Mouse (Mus musculus) MEL (cell line): ENCODE measurements around the gene Timeless. TPM values are rescaled to one million over a fixed set of nuclear protein-coding genes. Genes with fewer than 3 reads are reported as not detected.

Experiments used
- DNase-seq: peaks from one replicate; pipeline ENCODE4 v3.0.0; 2011; ENCODE audit warnings: low read depth, low spot score
- H3K27ac ChIP-seq: 2 replicates; pipeline ENCODE4 v1.5.1; 2012; ENCODE audit warnings: low read depth, mild to moderate bottlenecking, control low read depth, low read length, moderate library complexity; ENCODE audit not compliant: control insufficient read depth
- H3K27me3 ChIP-seq, 2 experiments: fragments of 150-350 bp in 1 of 2; sonication (generic) in 1 of 2; 2 replicates each; pipeline ENCODE4 v1.6.1; 2012; ENCODE audit warnings: low read length in 2 of 2, mild to moderate bottlenecking in 2 of 2, improper control_type of control experiment in 1 of 2, moderate library complexity in 1 of 2; ENCODE audit not compliant: insufficient read depth in 2 of 2, control insufficient read depth in 1 of 2
- H3K36me3 ChIP-seq, 2 experiments: 2 replicates each; pipeline ENCODE4 v1.6.1; 2012 to 2014; ENCODE audit warnings: low read length in 2 of 2, improper control_type of control experiment in 1 of 2, inconsistent platforms in 1 of 2, mild to moderate bottlenecking in 1 of 2; ENCODE audit not compliant: insufficient read depth in 2 of 2, control insufficient read depth in 1 of 2
- H3K4me1 ChIP-seq, 2 experiments: fragments of 150-350 bp in 1 of 2; sonication (generic) in 1 of 2; 2 replicates each; pipeline ENCODE4 v1.6.1; 2012; ENCODE audit warnings: low read length in 2 of 2, improper control_type of control experiment in 1 of 2, mild to moderate bottlenecking in 1 of 2; ENCODE audit not compliant: insufficient read depth in 2 of 2, control insufficient read depth in 1 of 2
- H3K4me3 ChIP-seq, 2 experiments: fragments of 150-350 bp in 1 of 2; sonication (generic) in 1 of 2; 2 replicates each; pipeline ENCODE4 v1.5.1; 2012; ENCODE audit warnings: low read depth in 2 of 2, low read length in 2 of 2, mild to moderate bottlenecking in 2 of 2, moderate library complexity in 2 of 2, control low read depth in 1 of 2, improper control_type of control experiment in 1 of 2; ENCODE audit not compliant: control insufficient read depth in 1 of 2, insufficient read depth in 1 of 2
- H3K79me2 ChIP-seq: 2 replicates; pipeline ENCODE4 v1.6.1; 2012; ENCODE audit warnings: mild to moderate bottlenecking, low read length, moderate library complexity; ENCODE audit not compliant: control insufficient read depth, poor library complexity, insufficient read depth
- H3K9ac ChIP-seq: 2 replicates; pipeline ENCODE4 v1.6.1; 2012; ENCODE audit warnings: low read depth, mild to moderate bottlenecking, control low read depth, low read length, moderate library complexity; ENCODE audit not compliant: control insufficient read depth, poor library complexity, severe bottlenecking
- H3K9me3 ChIP-seq: fragments of 150-350 bp; sonication (generic); replicated peaks from 2 replicates; pipeline ENCODE4 v1.6.1; 2012; ENCODE audit warnings: mild to moderate bottlenecking, low read length, improper control_type of control experiment, moderate library complexity; ENCODE audit not compliant: insufficient read depth
- BHLHE40 ChIP-seq: IDR thresholded peaks from 2 replicates; pipeline ENCODE4 v1.6.1; 2012; ENCODE audit warnings: low read depth, mild to moderate bottlenecking, inconsistent platforms, low read length, improper control_type of control experiment, borderline replicate concordance
- E2F4 ChIP-seq: IDR thresholded peaks from 2 replicates; pipeline ENCODE4 v1.6.1; 2011; ENCODE audit warnings: low read depth, low read length, improper control_type of control experiment, borderline replicate concordance
- ELF1 ChIP-seq: IDR thresholded peaks from 2 replicates; pipeline ENCODE4 v1.6.1; 2014; ENCODE audit warnings: low read depth, mild to moderate bottlenecking, inconsistent platforms, low read length, improper control_type of control experiment, moderate library complexity
- EP300 ChIP-seq, 2 experiments: IDR thresholded peaks; 2 replicates each; pipeline ENCODE4 v1.6.1; 2011; ENCODE audit warnings: improper control_type of control experiment in 2 of 2, low read length in 2 of 2, low read depth in 1 of 2, mild to moderate bottlenecking in 1 of 2
- GABPA ChIP-seq: IDR thresholded peaks from 2 replicates; pipeline ENCODE4 v1.6.1; 2012; ENCODE audit warnings: low read depth, mild to moderate bottlenecking, inconsistent platforms, low read length, improper control_type of control experiment, moderate library complexity
- KAT2A ChIP-seq: conservative IDR thresholded peaks from 2 replicates; pipeline ENCODE4 v1.6.1; 2012; ENCODE audit warnings: low read depth, low read length, improper control_type of control experiment, inconsistent platforms
- MAFK ChIP-seq: IDR thresholded peaks from 2 replicates; pipeline ENCODE4 v1.6.1; 2011; ENCODE audit warnings: low read depth, mild to moderate bottlenecking, low read length, improper control_type of control experiment, borderline replicate concordance
- MAX ChIP-seq: IDR thresholded peaks from 2 replicates; pipeline ENCODE4 v1.6.1; 2011; ENCODE audit warnings: low read length, improper control_type of control experiment
- MXI1 ChIP-seq: IDR thresholded peaks from 2 replicates; pipeline ENCODE4 v1.6.1; 2011; ENCODE audit warnings: mild to moderate bottlenecking, low read depth, low read length, improper control_type of control experiment
- POLR2A ChIP-seq, 2 experiments: IDR thresholded peaks; 2 replicates each; pipeline ENCODE4 v1.6.1; 2011 to 2012; ENCODE audit warnings: low read length in 2 of 2, mild to moderate bottlenecking in 2 of 2, control low read depth in 1 of 2, improper control_type of control experiment in 1 of 2, low read depth in 1 of 2, moderate library complexity in 1 of 2; ENCODE audit not compliant: control insufficient read depth in 1 of 2, insufficient read depth in 1 of 2, poor library complexity in 1 of 2
- POLR2AphosphoS2 ChIP-seq: IDR thresholded peaks from 2 replicates; pipeline ENCODE4 v1.6.1; 2011; ENCODE audit warnings: low read length, improper control_type of control experiment
- RCOR1 ChIP-seq: IDR thresholded peaks from 2 replicates; pipeline ENCODE4 v1.6.1; 2012; ENCODE audit warnings: low read depth, mild to moderate bottlenecking, inconsistent platforms, low read length, improper control_type of control experiment
- SMC3 ChIP-seq: IDR thresholded peaks from 2 replicates; pipeline ENCODE4 v1.6.1; 2011; ENCODE audit warnings: low read depth, low read length, improper control_type of control experiment
- TAL1 ChIP-seq: IDR thresholded peaks from 2 replicates; pipeline ENCODE4 v1.6.1; 2012; ENCODE audit warnings: mild to moderate bottlenecking, inconsistent platforms, low read length, moderate library complexity, mixed read lengths
- polyA plus RNA-seq, 2 experiments: library from polyadenylated mRNA; stranded (reverse) in 1 of 2; unstranded in 1 of 2; fragments of >175 nt in 1 of 2; fragments of >200 nt in 1 of 2; gene quantifications; 2 replicates each; pipeline versions ENCODE4 v1.2.1 to v1.2.4; 2012; ENCODE audit warnings: low replicate concordance in 2 of 2, low read depth in 1 of 2; ENCODE audit not compliant: insufficient read length in 2 of 2, insufficient read depth in 1 of 2, missing spikeins in 1 of 2
- total RNA-seq: library from RNA; depleted of rRNA; stranded (reverse); fragments of 300-350 nt; gene quantifications from 2 replicates; pipeline ENCODE4 v1.2.3, GENCODE M21; 2012

The Timeless gene
- total and polyA plus RNA-seq, 3 experiments = 49.3 to 627 (median 89.8) TPM

DNA sequence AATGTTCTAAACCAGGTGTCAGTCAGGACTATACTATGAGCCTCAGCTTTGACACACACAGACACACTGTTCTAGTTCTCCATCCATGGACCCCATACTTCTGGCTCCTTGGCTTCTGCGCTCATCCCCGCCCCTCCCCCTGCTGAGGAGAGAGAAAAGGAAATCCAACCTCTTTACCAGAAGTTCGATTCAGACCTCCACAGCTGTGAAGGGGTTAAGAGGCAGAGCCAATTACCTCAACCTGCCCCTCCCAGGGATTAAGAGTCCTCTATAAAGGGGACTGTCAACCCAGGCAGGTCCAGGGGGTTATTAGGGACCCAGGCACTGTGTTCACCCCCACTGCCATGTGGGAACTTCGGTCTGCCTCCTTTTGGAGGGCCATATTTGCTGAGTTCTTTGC, 6.3 kb upstream of the Timeless start, which contains the start of gene Mip:
Gene Mip (plus strand): TSS at position 301 of the 400 bp plus-strand sequence.
- peaks cover 3 to 5% of the 10 kb centered on the region in 2 experiments for H3K4me1 ChIP-seq
- DNase-seq = no peak
- no peak within 1 kb of the TSS for H3K27ac ChIP-seq
- no peaks in the 10 kb centered on the region for H3K9me3 ChIP-seq
- H3K9ac ChIP-seq = no peak within 1 kb of the TSS
- no peaks in the 10 kb centered on the region for H3K27me3 ChIP-seq
- no peak for TF ChIP-seq E2F4
- no peak for TF ChIP-seq KAT2A
- no peak within 1 kb of the TSS for H3K4me3 ChIP-seq
- H3K79me2 ChIP-seq = no peaks in the 10 kb centered on the region
- H3K36me3 ChIP-seq = peaks cover 0 to 5% of the 10 kb centered on the region in 2 experiments; a peak in 2 of 4 replicates

DNA sequence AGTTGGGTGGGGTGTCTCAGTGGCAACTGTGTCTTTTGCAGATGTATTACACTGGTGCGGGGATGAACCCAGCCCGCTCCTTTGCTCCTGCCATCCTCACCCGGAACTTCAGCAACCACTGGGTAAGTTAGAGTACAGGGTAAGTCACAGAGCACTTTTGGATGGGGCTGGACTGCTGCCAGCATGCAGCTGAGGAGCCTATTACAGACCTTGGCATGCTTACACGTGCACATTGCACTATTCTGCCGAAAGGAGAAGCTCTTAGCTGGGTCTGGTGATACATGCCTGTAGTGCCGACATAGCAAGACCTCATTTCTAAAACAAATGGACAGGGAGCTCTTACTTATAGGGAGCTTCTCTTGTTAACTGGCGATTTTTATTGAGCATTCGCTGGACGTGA, 4.3 kb upstream of the Timeless start:
- 0 out of 2 replicates have a peak overlapping the region, but pooled peaks have one; percentile 8 for H3K9ac ChIP-seq
- no peak overlapping the region for H3K27ac ChIP-seq
- peaks cover 3 to 11% of the 10 kb centered on the region in 2 experiments for H3K4me1 ChIP-seq
- DNase-seq = peak; percentile 63
- H3K9me3 ChIP-seq = no peaks in the 10 kb centered on the region
- TF ChIP-seq MXI1 (peak; percentile 56; the same call in 1 of the 2 replicates), BHLHE40 (peak; percentile 43), ELF1 (no peak)
- H3K4me3 ChIP-seq = no peak overlapping the region
- H3K27me3 ChIP-seq = no peaks in the 10 kb centered on the region
- H3K36me3 ChIP-seq = peaks cover 0 to 8% of the 10 kb centered on the region in 2 experiments; a peak in 2 of 4 replicates
- peaks cover 6% of the 10 kb centered on the region for H3K79me2 ChIP-seq

DNA sequence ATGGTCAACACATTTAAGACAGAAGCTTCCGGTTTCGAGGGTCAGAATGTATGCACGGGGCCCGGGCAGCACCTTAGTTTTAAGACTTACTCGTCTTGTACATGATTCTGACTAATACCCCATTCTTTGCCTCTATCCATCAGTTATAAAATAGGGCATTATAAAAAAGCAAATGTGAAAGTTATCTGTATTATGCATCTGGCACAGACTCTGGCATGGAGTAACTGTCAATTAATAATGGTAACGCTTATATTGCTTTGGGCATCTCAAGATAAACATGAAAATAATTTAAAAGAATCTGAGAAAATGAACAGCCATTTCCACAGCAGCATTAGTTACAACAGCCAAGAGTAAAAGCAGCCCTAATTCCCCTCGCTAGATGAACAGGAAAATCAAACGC, 3.9 kb upstream of the Timeless start:
- Histone ChIP-seq H3K36me3 (peaks cover 0 to 10% of the 10 kb centered on the region in 2 experiments; a peak in 2 of 4 replicates), H3K79me2 (peaks cover 10% of the 10 kb centered on the region), H3K4me1 (peaks cover 5 to 11% of the 10 kb centered on the region in 2 experiments), H3K27ac (no peak overlapping the region), H3K9me3 (no peaks in the 10 kb centered on the region), H3K4me3 (no peak overlapping the region), H3K27me3 (no peaks in the 10 kb centered on the region), H3K9ac (0 out of 2 replicates have a peak overlapping the region, but pooled peaks have one; percentile 8)
- no peak for DNase-seq
- peak in 1 of 2 experiments; percentile 64; a peak in 3 of 4 replicates for TF ChIP-seq EP300 (IDR thresholded peaks at IDR 0.05; ENCODE audit: low read depth in 1 of 2, low read length in 2 of 2)
- no peak for TF ChIP-seq RCOR1
- no peak for TF ChIP-seq POLR2AphosphoS2

DNA sequence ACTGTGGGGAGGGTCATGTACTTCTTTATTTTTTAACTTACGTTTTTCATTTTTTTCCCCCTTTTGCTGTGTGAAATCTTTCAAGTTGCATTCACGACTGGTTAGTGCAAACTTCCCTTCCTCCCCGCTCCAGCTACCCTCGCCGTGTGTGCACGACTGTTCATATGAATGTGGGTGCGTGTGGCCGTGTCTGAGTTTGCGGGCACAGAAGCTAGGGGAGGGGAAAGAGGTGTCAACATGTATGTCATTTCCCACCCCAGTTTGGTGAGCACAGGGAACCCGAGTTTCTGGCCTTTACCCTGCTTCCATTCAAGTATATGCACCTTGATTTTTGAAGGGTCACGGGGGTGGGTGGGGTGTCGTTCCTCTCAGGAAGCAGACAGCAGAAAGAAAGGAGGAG, 1.3 kb upstream of the Timeless start:
- Histone ChIP-seq H3K27ac (peak overlapping the region; percentile 93; the same call in 1 of the 2 replicates), H3K79me2 (peaks cover 12% of the 10 kb centered on the region), H3K9ac (peak overlapping the region; percentile 94), H3K36me3 (peaks cover 0 to 10% of the 10 kb centered on the region in 2 experiments; a peak in 2 of 4 replicates), H3K9me3 (no peaks in the 10 kb centered on the region), H3K4me1 (peaks cover 5 to 11% of the 10 kb centered on the region in 2 experiments), H3K27me3 (no peaks in the 10 kb centered on the region), H3K4me3 (peak overlapping the region in 1 of 2 experiments; percentile 85; a peak in 2 of 4 replicates)
- TF ChIP-seq MAX (no peak), TAL1 (no peak), POLR2A (IDR thresholded peaks at IDR 0.05; ENCODE audit: control insufficient read depth in 1 of 2, insufficient read depth in 1 of 2, low read depth in 1 of 2, low read length in 2 of 2, poor library complexity in 1 of 2) (no peak), MXI1 (no peak), SMC3 (no peak), POLR2AphosphoS2 (no peak), GABPA (no peak), EP300 (IDR thresholded peaks at IDR 0.05; ENCODE audit: low read depth in 1 of 2, low read length in 2 of 2) (no peak), MAFK (no peak)
- no peak for DNase-seq
